Mouse (Mus musculus): ENCODE data around the gene Chst11. TPM values are rescaled to one million over a fixed set of nuclear protein-coding genes. Genes with fewer than 3 reads are reported as not detected.

Chst11 gene
- polyA plus RNA-seq, 1 experiment from 2014 or later, result 2.0 TPM

DNA sequence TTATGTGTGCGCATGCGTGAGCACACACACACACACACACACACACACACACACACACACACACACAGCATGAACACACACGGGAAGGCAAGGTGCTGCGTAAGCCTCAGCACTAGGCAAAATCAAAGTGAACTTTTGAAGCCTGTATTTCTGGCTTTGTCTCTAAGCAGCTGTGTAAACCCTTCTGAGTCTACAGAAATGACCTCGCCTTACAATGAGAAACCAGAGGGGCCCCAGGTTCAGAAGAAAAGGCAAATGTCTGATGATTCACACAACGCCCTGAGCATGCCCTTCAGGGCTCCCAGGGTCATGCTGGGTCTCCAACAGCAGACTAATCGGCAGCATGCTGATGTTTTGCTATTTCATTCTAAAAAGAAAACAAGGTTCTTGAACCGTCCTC lies 122.1 kb downstream of the Chst11 start:
- Histone ChIP-seq H3K4me3 (ENCODE audit: low read depth, low read length) (no peak overlapping the region), H3K27ac (ENCODE audit: low read depth) (peak overlapping the region; percentile 3; the same call in 1 of the 2 replicates), H3K27me3 (replicated peaks; ENCODE audit: control insufficient read depth, insufficient read depth, low read length) (no peaks in the 10 kb centered on the region), H3K4me2 (ENCODE audit: low read length) (no peak overlapping the region), H3K9me3 (ENCODE audit: control insufficient read depth, low read length) (no peaks in the 10 kb centered on the region), H3K4me1 (replicated peaks; ENCODE audit: control insufficient read depth, insufficient read depth, low read length) (peaks cover 7% of the 10 kb centered on the region), H3K9ac (ENCODE audit: low read length) (no peak overlapping the region), H3K36me3 (ENCODE audit: control insufficient read depth, insufficient read depth, low read length) (no peaks in the 10 kb centered on the region)
- WGBS, result 54% methylated on average over 8 of the region's 8 CpGs
- ATAC-seq (replicated peaks; ENCODE audit: low FRiP score, low TSS enrichment, low read depth), result no peak
- DNase-seq (ENCODE audit: low spot score), result peak; percentile 55

DNA sequence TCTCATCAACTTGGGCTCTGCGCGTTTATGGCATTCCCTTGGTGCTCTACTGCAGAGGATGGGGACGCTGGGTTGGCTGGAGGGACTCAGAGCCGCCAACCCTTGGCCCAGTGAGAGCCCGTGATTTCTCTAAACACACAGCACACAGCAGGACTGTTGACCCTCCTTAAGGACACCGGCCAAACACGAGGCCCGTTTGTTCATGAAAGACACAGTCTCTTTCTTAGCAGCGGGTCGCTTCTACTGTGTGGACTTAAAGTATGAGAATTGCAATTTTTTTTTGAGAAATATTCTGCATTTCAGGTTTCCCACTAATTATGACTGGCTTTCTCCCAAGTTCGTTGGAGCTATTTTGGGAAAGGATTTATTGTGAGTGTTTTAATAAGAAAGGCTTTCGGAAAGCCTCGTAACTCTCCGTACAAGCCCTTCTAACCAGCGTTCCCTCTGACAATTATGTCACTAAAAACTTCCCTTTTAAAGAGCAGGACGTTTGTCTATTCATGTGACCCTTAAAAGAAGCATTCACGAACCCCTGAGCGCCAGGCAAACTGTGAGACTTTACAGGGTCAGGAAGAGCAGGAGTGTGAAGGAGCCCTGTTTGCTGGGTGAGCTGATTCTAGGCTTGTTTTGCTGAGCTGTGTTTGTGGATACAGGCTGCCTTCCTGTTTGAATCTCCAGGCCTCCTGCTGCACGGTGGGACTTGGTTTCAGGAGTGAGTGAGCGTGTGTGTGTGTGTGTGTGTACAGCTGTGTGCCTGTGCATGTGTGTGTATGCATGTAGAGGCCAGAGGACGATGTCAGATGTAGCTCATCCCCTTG lies 122.8 kb downstream of the Chst11 start:
- H3K4me2 ChIP-seq (ENCODE audit: low read length), result no peak overlapping the region
- DNase-seq (ENCODE audit: low spot score) (no peak), ATAC-seq (replicated peaks; ENCODE audit: low FRiP score, low TSS enrichment, low read depth) (no peak)
- no peaks in the 10 kb centered on the region for H3K36me3 ChIP-seq (ENCODE audit: control insufficient read depth, insufficient read depth, low read length)
- no peak overlapping the region for H3K9ac ChIP-seq (ENCODE audit: low read length)
- 53% methylated on average over 21 of the region's 21 CpGs for WGBS
- H3K27ac ChIP-seq (ENCODE audit: low read depth), result no peak overlapping the region
- peaks cover 7% of the 10 kb centered on the region for H3K4me1 ChIP-seq (replicated peaks; ENCODE audit: control insufficient read depth, insufficient read depth, low read length)
- no peaks in the 10 kb centered on the region for H3K27me3 ChIP-seq (replicated peaks; ENCODE audit: control insufficient read depth, insufficient read depth, low read length)
- no peaks in the 10 kb centered on the region for H3K9me3 ChIP-seq (ENCODE audit: control insufficient read depth, low read length)
- no peak overlapping the region for H3K4me3 ChIP-seq (ENCODE audit: low read depth, low read length)

DNA sequence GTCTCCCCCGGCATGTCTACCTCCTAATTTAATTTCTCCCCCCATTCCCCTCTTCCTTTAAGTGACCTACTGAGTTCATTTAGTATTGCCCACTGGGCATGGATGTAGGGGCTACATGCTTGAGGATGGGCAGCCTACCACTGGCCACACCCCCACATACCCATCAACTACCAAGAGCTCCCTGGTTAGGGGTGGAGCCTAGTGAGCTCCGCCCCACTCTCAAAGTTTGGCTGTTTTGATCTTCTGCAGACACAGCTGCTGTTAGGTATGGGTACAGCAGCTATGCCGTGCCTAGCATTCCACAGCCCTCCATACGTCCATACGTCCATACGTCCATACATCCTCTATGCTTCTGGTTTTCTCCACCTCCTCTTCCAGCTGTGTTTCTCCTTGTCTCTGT lies 123.6 kb downstream of the Chst11 start:
- WGBS, result 68% methylated on average over 6 of the region's 6 CpGs
- no peaks in the 10 kb centered on the region for H3K9me3 ChIP-seq (ENCODE audit: control insufficient read depth, low read length)
- DNase-seq (ENCODE audit: low spot score), result no peak
- ATAC-seq (replicated peaks; ENCODE audit: low FRiP score, low TSS enrichment, low read depth), result no peak
- H3K36me3 ChIP-seq (ENCODE audit: control insufficient read depth, insufficient read depth, low read length), result no peaks in the 10 kb centered on the region
- H3K4me1 ChIP-seq (replicated peaks; ENCODE audit: control insufficient read depth, insufficient read depth, low read length), result peaks cover 7% of the 10 kb centered on the region
- H3K4me3 ChIP-seq (ENCODE audit: low read depth, low read length), result no peak overlapping the region
- no peak overlapping the region for H3K27ac ChIP-seq (ENCODE audit: low read depth)
- H3K27me3 ChIP-seq (replicated peaks; ENCODE audit: control insufficient read depth, insufficient read depth, low read length), result no peaks in the 10 kb centered on the region
- H3K4me2 ChIP-seq (ENCODE audit: low read length), result no peak overlapping the region
- H3K9ac ChIP-seq (ENCODE audit: low read length), result no peak overlapping the region

GRCm38 (mm10) chr10:83111046-83111445 lies 125.7 kb downstream of the Chst11 start:
- 96% methylated on average over 6 of the region's 6 CpGs for WGBS
- Histone ChIP-seq H3K27me3 (replicated peaks; ENCODE audit: control insufficient read depth, insufficient read depth, low read length) (no peaks in the 10 kb centered on the region), H3K9ac (ENCODE audit: low read length) (no peak overlapping the region), H3K4me1 (replicated peaks; ENCODE audit: control insufficient read depth, insufficient read depth, low read length) (peaks cover 12% of the 10 kb centered on the region), H3K36me3 (ENCODE audit: control insufficient read depth, insufficient read depth, low read length) (no peaks in the 10 kb centered on the region), H3K27ac (ENCODE audit: low read depth) (no peak overlapping the region), H3K9me3 (ENCODE audit: control insufficient read depth, low read length) (no peaks in the 10 kb centered on the region), H3K4me2 (ENCODE audit: low read length) (no peak overlapping the region), H3K4me3 (ENCODE audit: low read depth, low read length) (no peak overlapping the region)
- DNase-seq (ENCODE audit: low spot score), result no peak
- no peak for ATAC-seq (replicated peaks; ENCODE audit: low FRiP score, low TSS enrichment, low read depth)

GRCm38 (mm10) chr10:83112345-83112744 lies 127.0 kb downstream of the Chst11 start:
- no peak overlapping the region for H3K4me2 ChIP-seq (ENCODE audit: low read length)
- no peak overlapping the region for H3K4me3 ChIP-seq (ENCODE audit: low read depth, low read length)
- H3K27ac ChIP-seq (ENCODE audit: low read depth), result no peak overlapping the region
- H3K27me3 ChIP-seq (replicated peaks; ENCODE audit: control insufficient read depth, insufficient read depth, low read length), result no peaks in the 10 kb centered on the region
- DNase-seq (ENCODE audit: low spot score) (no peak), ATAC-seq (replicated peaks; ENCODE audit: low FRiP score, low TSS enrichment, low read depth) (no peak)
- WGBS, result 75% methylated on average over 4 of the region's 4 CpGs
- H3K9ac ChIP-seq (ENCODE audit: low read length), result no peak overlapping the region
- no peaks in the 10 kb centered on the region for H3K9me3 ChIP-seq (ENCODE audit: control insufficient read depth, low read length)
- peaks cover 20% of the 10 kb centered on the region for H3K4me1 ChIP-seq (replicated peaks; ENCODE audit: control insufficient read depth, insufficient read depth, low read length)
- no peaks in the 10 kb centered on the region for H3K36me3 ChIP-seq (ENCODE audit: control insufficient read depth, insufficient read depth, low read length)

DNA sequence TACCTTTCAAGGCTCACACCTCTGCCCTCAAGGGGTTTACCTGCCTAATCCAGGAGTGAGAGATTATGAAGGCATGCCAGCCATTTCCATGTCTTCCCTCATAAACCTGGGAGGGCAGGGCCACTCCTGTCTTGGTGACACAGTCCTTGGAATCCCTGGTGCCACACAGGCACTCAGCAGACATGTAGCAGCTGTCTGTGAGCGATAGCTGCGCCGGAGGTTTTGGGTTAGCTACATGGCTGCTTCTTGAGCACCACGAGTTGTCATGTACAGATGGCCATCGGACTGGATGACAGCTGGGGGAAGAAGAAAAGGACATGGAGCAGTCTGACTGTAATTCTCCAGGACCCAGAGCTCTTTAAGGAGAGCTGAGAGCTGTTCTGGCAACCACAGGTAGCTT lies 129.3 kb downstream of the Chst11 start:
- WGBS, result 81% methylated on average over 5 of the region's 5 CpGs
- DNase-seq (ENCODE audit: low spot score) (no peak), ATAC-seq (replicated peaks; ENCODE audit: low FRiP score, low TSS enrichment, low read depth) (no peak)
- Histone ChIP-seq H3K9me3 (ENCODE audit: control insufficient read depth, low read length) (no peaks in the 10 kb centered on the region), H3K4me1 (replicated peaks; ENCODE audit: control insufficient read depth, insufficient read depth, low read length) (peaks cover 13% of the 10 kb centered on the region), H3K4me2 (ENCODE audit: low read length) (no peak overlapping the region), H3K4me3 (ENCODE audit: low read depth, low read length) (no peak overlapping the region), H3K9ac (ENCODE audit: low read length) (no peak overlapping the region), H3K36me3 (ENCODE audit: control insufficient read depth, insufficient read depth, low read length) (no peaks in the 10 kb centered on the region), H3K27ac (ENCODE audit: low read depth) (no peak overlapping the region), H3K27me3 (replicated peaks; ENCODE audit: control insufficient read depth, insufficient read depth, low read length) (no peaks in the 10 kb centered on the region)

DNA sequence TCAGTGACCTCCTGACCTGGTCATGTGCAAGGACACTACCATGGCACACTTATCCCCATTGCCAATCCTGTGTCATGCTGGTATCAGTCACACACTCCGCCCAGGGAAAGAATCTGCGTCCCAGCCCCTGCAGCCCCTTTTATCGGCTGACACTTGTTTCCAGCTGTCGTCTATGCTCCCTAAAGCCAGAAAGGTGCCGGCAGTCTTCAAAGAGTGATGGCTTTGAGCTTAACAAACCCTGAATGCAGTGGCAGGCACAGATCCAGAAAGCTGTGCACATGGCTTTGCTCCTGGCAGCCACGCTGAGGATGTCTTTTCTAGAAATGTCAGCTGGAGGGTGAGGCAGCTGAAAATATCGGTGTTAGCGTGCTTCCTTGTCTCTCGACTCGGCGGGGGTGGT lies 131.6 kb downstream of the Chst11 start:
- Histone ChIP-seq H3K36me3 (ENCODE audit: control insufficient read depth, insufficient read depth, low read length) (no peaks in the 10 kb centered on the region), H3K27me3 (replicated peaks; ENCODE audit: control insufficient read depth, insufficient read depth, low read length) (no peaks in the 10 kb centered on the region), H3K9me3 (ENCODE audit: control insufficient read depth, low read length) (no peaks in the 10 kb centered on the region), H3K9ac (ENCODE audit: low read length) (no peak overlapping the region), H3K4me2 (ENCODE audit: low read length) (no peak overlapping the region), H3K4me3 (ENCODE audit: low read depth, low read length) (no peak overlapping the region), H3K4me1 (replicated peaks; ENCODE audit: control insufficient read depth, insufficient read depth, low read length) (peaks cover 13% of the 10 kb centered on the region), H3K27ac (ENCODE audit: low read depth) (no peak overlapping the region)
- 40% methylated on average over 11 of the region's 11 CpGs for WGBS
- no peak for ATAC-seq (replicated peaks; ENCODE audit: low FRiP score, low TSS enrichment, low read depth)
- no peak for DNase-seq (ENCODE audit: low spot score)

DNA sequence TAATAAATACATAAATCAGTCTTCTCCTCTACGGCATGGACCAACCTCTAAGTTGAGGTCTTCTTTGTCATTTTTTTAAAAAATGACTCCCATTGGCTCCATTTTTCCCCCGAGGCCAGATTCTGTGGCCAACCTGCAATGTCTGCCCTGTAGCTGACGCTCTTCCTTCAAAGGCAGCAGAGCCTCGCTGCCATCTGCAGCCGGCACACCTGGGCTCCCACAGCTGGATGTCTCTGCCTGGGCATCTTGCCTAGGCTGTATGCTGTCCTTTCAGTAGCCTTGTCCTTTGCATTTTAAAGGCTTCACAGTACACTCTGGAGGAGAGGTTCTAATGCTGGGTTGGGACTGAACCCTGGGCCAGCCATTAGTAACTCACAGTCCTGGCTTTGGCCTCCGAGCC lies 132.6 kb downstream of the Chst11 start:
- no peak overlapping the region for H3K9ac ChIP-seq (ENCODE audit: low read length)
- ATAC-seq (replicated peaks; ENCODE audit: low FRiP score, low TSS enrichment, low read depth) (no peak), DNase-seq (ENCODE audit: low spot score) (no peak)
- no peaks in the 10 kb centered on the region for H3K27me3 ChIP-seq (replicated peaks; ENCODE audit: control insufficient read depth, insufficient read depth, low read length)
- no peaks in the 10 kb centered on the region for H3K9me3 ChIP-seq (ENCODE audit: control insufficient read depth, low read length)
- no peak overlapping the region for H3K4me2 ChIP-seq (ENCODE audit: low read length)
- WGBS, result 94% methylated on average over 6 of the region's 6 CpGs
- no peak overlapping the region for H3K4me3 ChIP-seq (ENCODE audit: low read depth, low read length)
- H3K36me3 ChIP-seq (ENCODE audit: control insufficient read depth, insufficient read depth, low read length), result no peaks in the 10 kb centered on the region
- no peak overlapping the region for H3K27ac ChIP-seq (ENCODE audit: low read depth)
- H3K4me1 ChIP-seq (replicated peaks; ENCODE audit: control insufficient read depth, insufficient read depth, low read length), result peaks cover 13% of the 10 kb centered on the region

DNA sequence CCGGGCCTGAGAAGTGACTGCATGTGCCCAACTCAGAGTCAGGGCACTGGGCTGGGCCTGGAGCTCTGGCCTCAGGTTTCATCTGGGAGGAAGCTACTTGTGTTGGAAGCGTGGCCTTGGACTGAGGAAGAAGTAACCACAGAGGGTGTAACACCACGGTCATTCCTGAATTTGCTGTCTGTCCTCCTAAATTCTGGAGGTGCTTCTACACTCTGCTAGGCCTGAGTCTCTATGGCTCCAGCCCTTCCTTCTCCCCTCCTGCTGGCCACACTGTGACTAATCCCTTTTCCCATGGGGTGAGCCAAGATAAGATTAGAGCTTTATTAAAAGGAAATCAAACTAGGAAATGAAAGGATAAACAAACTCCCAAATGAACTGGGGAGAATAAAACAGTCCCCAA lies 133.3 kb downstream of the Chst11 start:
- no peak overlapping the region for H3K27ac ChIP-seq (ENCODE audit: low read depth)
- ATAC-seq (replicated peaks; ENCODE audit: low FRiP score, low TSS enrichment, low read depth) (no peak), DNase-seq (ENCODE audit: low spot score) (no peak)
- H3K4me1 ChIP-seq (replicated peaks; ENCODE audit: control insufficient read depth, insufficient read depth, low read length), result peaks cover 13% of the 10 kb centered on the region
- H3K9me3 ChIP-seq (ENCODE audit: control insufficient read depth, low read length), result no peaks in the 10 kb centered on the region
- H3K4me3 ChIP-seq (ENCODE audit: low read depth, low read length), result no peak overlapping the region
- no peaks in the 10 kb centered on the region for H3K27me3 ChIP-seq (replicated peaks; ENCODE audit: control insufficient read depth, insufficient read depth, low read length)
- 71% methylated on average over 3 of the region's 3 CpGs for WGBS
- H3K4me2 ChIP-seq (ENCODE audit: low read length), result no peak overlapping the region
- no peaks in the 10 kb centered on the region for H3K36me3 ChIP-seq (ENCODE audit: control insufficient read depth, insufficient read depth, low read length)
- H3K9ac ChIP-seq (ENCODE audit: low read length), result no peak overlapping the region

Measured in intestine, embryonic 14.5 days (tissue).